Mouse (Mus musculus): ENCODE results near the gene Sp140. TPM values are rescaled to one million over a fixed set of nuclear protein-coding genes. Genes with fewer than 3 reads are reported as not detected.

Sp140 gene
- polyA plus RNA-seq (2012; rRNA removed) = 2.8 and 3.0 TPM in 2 replicates

DNA sequence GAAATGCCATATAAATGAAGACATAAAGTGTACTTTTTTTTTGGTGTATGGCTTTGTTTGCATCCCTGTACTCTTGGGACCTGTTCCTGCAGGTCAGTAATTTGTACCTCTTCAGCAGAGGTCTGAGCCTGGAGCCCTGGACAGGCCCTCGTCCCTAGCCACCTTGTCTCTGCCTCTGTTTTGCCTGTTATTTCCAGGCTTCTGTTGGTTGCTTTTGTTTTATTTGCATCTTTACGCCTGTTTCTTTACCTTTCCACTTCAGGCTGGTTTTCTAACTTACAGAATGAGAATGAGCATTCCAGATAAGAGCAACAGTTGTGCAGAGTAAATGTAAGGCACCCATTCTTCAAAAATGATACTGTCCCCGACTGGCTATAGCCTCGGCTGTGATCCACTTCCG, at the start of gene Sp140:
Gene Sp140, plus strand, starts transcription at position 301 of the 400 bp plus-strand sequence.

DNA sequence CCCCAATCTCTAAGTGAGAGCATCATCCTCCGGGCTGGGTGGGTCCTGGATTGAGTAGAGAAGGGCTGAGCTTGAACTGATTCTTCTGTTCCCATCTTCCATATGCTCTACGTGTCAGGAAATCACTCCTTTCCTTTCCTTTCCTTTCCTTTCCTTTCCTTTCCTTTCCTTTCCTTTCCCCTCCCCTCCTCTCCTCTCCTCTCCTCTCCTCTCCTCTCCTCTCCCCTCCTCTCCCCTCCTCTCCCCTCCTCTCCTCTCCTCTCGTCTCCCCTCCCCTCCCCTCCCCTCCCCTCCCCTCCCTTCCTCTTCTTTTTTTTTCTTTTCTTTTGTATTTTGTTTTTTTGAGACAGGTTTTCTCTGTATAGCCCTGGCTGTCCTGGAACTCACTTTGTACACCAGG, 24.8 kb upstream of the Sp140 start, which contains the start of gene G530012D18Rik:
Gene G530012D18Rik, plus strand, starts transcription at position 301 of the 400 bp plus-strand sequence.

DNA sequence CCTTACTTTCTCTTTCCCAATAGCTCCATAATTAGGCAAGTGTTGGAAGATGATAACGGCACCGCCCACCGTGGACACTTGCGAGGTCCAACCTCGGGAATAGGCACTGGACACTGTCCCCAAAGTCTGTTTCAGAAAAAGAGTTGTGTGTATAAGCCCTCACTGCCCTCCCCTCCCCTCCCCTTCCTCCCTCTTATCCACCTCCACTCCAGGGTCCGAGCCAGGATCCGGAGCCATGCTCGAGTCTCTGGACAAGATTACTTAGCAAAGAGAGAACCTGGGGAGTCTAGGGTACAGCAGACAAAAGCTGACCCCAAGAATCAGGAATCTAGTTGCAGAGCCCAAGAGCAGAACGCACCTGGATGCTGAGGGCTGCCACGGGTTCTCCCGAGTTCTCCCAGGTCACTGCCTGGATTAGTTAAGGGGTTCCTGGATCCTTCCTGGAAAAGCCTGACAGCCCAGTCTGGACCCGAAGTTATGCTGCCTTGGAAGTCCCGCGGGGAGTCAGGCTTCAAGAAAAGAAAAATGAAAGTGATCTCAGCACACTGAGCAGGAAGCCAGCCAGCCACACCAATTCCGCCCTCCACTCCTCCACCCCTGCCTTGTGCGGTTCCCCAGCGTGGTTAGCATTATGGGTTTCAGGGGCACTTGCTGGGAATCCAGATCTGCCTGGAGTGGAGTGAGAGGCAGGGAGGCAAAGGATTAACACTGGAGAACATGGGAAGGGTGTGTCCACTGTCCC, 1.7 kb upstream of the Sp140 start, which contains the start of gene Sp110:
Gene Sp110, minus strand, starts transcription at position 547 of the 742 bp plus-strand sequence.

DNA sequence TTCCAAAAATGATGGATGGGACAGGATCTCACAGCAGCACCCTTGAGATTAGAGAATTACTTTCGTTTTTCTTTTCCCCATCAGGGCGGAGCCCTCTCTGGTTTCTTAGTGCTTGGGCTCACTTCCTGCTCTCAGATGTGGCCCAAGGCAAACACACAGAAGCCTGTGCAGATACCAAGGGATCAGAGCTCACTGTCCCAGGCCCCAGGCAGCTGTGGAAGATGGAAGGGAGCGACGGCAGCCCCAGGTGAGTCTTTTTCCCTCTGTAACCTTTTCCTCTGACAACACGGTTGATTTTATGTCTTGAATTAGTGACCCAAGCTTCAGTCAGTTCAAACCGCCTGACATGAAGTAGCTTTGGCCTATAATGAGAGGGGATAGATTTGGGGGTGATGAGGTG, 49.7 kb downstream of the Sp140 start, which contains the start of gene Sp100:
Gene Sp100, plus strand, starts transcription at position 108 of the 400 bp plus-strand sequence.

Other genes starting within 250 kb of the Sp140 start
- gene G530012D18Rik, start 24.7 kb upstream of the Sp140 start, polyA plus RNA-seq (2012; rRNA removed) = 0.17 TPM in 1 of 2 replicates, not detected in the other
- gene Sp110, start 1.6 kb upstream of the Sp140 start, polyA plus RNA-seq (2012; rRNA removed) = 4.5 and 6.0 TPM in 2 replicates
- gene Sp100, start 49.6 kb downstream of the Sp140 start, polyA plus RNA-seq (2012; rRNA removed) = 2.2 and 3.7 TPM in 2 replicates
- gene A630001G21Rik, start 178.3 kb downstream of the Sp140 start, polyA plus RNA-seq (2012; rRNA removed) = 2.6 and 3.5 TPM in 2 replicates
- gene Cab39, start 193.1 kb downstream of the Sp140 start, polyA plus RNA-seq (2012; rRNA removed) = 20.3 and 23.8 TPM in 2 replicates

All from liver, embryonic 14 days (tissue).